Mouse (Mus musculus): ENCODE data around the gene Eif2b2.

The Eif2b2 gene

GRCm38 (mm10) chr12:85256074-85256751 lies 36.9 kb downstream of the Eif2b2 start:
- DNase-seq (ENCODE audit: low read depth): no peak

GRCm38 (mm10) chr12:85257008-85257639 lies 37.8 kb downstream of the Eif2b2 start:
- DNase-seq (ENCODE audit: low read depth): peak; percentile 60

- DNase-seq (ENCODE audit: low read depth): no peak
Measured at GRCm38 (mm10) chr12:85262489-85262888, 43.2 kb downstream of the Eif2b2 start.

- no peak for DNase-seq (ENCODE audit: low read depth)
Measured at GRCm38 (mm10) chr12:85263190-85263589, 43.9 kb downstream of the Eif2b2 start.

GRCm38 (mm10) chr12:85264531-85264930 lies 45.2 kb downstream of the Eif2b2 start:
- DNase-seq (ENCODE audit: low read depth): no peak

GRCm38 (mm10) chr12:85264940-85265339 lies 45.7 kb downstream of the Eif2b2 start:
- DNase-seq (ENCODE audit: low read depth): no peak

- no peak for DNase-seq (ENCODE audit: low read depth)
Measured at GRCm38 (mm10) chr12:85266248-85266647, 47.0 kb downstream of the Eif2b2 start.

GRCm38 (mm10) chr12:85269821-85270220 lies 50.5 kb downstream of the Eif2b2 start:
- DNase-seq (ENCODE audit: low read depth): no peak

- DNase-seq (ENCODE audit: low read depth): peak; percentile 92
Measured at GRCm38 (mm10) chr12:85270319-85270718, 51.0 kb downstream of the Eif2b2 start, which contains the start of gene Mlh3. Mlh3 (minus strand) TSS chr12:85270599.

GRCm38 (mm10) chr12:85271132-85271842 lies 52.0 kb downstream of the Eif2b2 start:
- DNase-seq (ENCODE audit: low read depth): no peak

- DNase-seq (ENCODE audit: low read depth): no peak
Measured at GRCm38 (mm10) chr12:85271843-85272206, 52.5 kb downstream of the Eif2b2 start.

- DNase-seq (ENCODE audit: low read depth): no peak
Measured at GRCm38 (mm10) chr12:85273508-85273907, 54.2 kb downstream of the Eif2b2 start.

All from naive thymus-derived CD4-positive, alpha-beta T cell, adult 2 months (primary cell).